Mouse (Mus musculus): ENCODE data around the gene Gkn3.

Gene Gkn3

DNA sequence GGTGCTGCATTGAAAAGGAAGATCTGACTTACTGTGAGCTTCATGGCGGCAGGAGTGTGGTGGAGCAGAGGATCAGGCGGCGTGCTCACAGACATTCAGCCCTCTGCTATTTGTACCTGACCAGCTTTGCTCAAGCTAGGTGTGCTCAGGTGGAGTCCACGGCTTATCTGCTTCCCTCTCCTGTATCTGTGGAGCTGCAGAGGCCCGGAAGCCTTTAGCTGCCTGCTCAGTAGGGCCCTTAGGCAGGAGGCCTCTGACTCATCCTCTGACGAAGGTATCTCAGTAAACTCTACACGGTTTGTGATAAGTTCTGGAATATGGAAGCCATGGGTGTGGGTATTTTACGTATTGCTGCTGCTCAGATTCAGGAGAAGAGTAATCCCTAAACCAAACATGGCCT lies 37.9 kb downstream of the Gkn3 start, which contains the start of gene Gkn1:
Gkn1 (minus strand) TSS at position 114 of the 400 bp plus-strand sequence.
- no peak for DNase-seq

DNA sequence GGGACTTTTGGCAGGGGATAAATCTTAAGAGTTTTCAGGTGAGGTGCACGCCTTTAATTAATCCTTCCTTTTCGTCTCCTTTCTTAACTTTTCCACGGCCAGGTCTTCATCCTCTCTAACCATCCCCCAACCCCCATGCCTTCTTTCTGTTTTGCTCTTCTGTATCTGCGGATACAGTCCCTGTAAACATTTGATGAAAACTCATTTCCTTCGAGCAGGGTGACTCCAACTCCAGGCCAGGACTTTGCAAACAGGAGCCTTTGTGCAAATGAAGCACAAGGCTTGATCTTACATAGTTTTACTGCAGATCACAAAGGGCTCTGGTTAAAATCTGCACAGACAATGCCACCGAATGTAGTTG lies 52.8 kb downstream of the Gkn3 start:
- DNase-seq, result no peak

DNA sequence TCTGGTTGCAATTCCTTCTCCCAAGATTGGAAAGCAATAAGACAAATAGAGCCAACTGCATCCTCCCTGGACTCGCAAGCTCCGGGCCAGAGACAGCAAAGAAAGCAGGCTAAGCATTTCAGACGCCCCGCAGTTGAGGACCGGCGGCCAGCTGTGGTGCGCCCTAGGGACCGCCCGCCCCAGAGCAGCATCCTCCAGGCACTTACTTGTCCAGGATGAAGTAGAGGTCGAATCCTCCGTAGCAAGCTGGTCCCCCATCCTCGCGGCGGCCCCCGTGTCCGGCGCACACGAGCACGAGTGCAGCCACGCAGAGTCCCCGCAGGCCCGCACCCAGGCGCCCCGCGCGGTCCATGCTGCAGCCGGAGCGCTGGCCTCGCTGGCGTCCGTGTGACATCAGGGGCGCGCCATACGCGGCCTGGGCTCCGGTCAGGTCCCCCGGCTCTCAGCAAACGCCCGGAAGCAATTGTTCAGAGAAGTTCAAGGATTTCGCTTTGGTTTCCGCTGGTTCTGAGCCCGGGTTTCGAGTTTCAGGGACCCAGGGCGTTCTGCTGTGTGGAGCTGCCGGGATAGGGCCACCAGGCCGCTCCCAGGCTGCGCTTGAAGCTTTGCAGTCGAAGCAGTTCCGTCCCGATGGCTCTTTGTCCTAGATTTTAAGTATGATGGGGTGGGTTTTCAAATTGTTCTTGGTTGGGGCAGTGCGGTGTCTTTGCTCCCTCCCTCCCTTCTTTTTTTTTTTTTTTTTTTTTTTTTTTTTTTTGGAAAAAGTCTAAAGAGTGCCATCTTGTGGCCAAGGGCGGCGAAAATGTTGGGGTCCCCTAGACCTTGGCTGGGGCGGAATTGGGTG lies 53.4 kb downstream of the Gkn3 start, which contains the start of gene Antxr1:
Antxr1 (minus strand) TSS at position 731 of the 844 bp plus-strand sequence.
- DNase-seq, result no peak

DNA sequence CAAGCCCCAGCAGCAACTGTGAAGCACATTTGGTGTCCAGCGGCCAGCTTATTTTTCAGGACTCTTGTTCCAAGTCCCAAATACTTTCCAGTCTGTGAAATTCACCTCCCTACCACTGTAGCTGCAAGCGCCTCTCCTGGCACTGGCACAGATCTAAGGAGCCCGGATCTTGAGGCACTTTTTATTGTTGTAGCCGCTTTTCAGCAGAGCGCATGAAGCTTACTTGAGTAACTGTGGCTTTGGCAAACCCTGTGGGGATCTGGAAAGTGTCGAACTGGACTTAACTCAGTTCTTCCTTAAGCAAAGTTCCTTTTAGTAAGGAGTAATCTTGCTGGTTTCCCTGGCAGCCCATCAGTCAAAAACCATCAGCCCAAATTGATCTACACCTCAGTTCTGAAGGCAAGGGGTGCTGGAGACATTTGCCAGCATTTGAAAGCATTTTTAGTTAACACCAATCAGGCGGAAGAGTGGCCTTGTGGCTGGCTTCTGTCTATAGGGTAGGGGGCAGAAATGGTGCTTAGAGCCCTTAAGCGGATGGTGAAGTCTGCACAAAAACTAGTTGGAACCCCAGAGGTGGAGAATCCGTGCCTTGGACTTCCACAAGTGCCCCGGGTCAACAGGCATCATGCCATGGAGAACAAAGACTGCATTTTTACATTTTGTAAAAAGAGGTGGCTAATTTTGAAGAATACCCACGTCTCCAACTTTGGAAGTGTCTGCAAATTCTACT lies 54.2 kb downstream of the Gkn3 start:
- DNase-seq, result no peak

Data from cerebellum, adult 11 months (tissue).